Mouse (Mus musculus) heart, adult 2 months (tissue): ENCODE results near the gene Gm11595. TPM values are rescaled to one million over a fixed set of nuclear protein-coding genes. Genes with fewer than 3 reads are reported as not detected.
"Not testable (repeated sequence)": the region's sequence is repeated elsewhere in the genome, so short reads cannot be mapped to it uniquely, and the experiment has no call there.

ENCODE experiments used
- DNase-seq, 2 experiments: peaks; one replicate each; pipeline ENCODE4 v3.0.0; 2021
- H3K27ac ChIP-seq: fragments of 200-600 bp; 2 replicates; pipeline ENCODE4 v1.8.1; 2022
- H3K27me3 ChIP-seq: fragments of 200-500 bp; 2 replicates; pipeline ENCODE4 v1.6.1; 2012; ENCODE audit warnings: mild to moderate bottlenecking, low read length, inconsistent platforms, mixed read lengths; ENCODE audit not compliant: control insufficient read depth, insufficient read depth
- H3K36me3 ChIP-seq: fragments of 200-500 bp; 2 replicates; pipeline ENCODE4 v1.6.1; 2012; ENCODE audit warnings: low read length, inconsistent platforms; ENCODE audit not compliant: control insufficient read depth, insufficient read depth
- H3K4me1 ChIP-seq: fragments of 200-500 bp; 2 replicates; pipeline ENCODE4 v1.6.1; 2011; ENCODE audit warnings: low read length; ENCODE audit not compliant: control insufficient read depth, insufficient read depth
- H3K4me3 ChIP-seq: fragments of 200-600 bp; 2 replicates; pipeline ENCODE4 v1.8.1; 2022
- H3K79me2 ChIP-seq: fragments of 200-500 bp; replicated peaks from 2 replicates; pipeline ENCODE4 v1.6.1; 2012; ENCODE audit warnings: mild to moderate bottlenecking, inconsistent platforms, low read length, moderate library complexity, mixed read lengths; ENCODE audit not compliant: control insufficient read depth, insufficient read depth
- H3K9ac ChIP-seq: fragments of 200-500 bp; 2 replicates; pipeline ENCODE4 v1.6.1; 2012; ENCODE audit warnings: low read depth, mild to moderate bottlenecking, control low read depth, inconsistent platforms, low read length, mixed read lengths
- CTCF ChIP-seq: fragments of 200-600 bp; IDR thresholded peaks from 2 replicates; pipeline ENCODE4 v1.8.1; 2022; ENCODE audit warnings: antibody characterized with exemption, mild to moderate bottlenecking, moderate library complexity
- EP300 ChIP-seq: fragments of 200-500 bp; IDR thresholded peaks from 2 replicates; pipeline ENCODE4 v1.6.1; 2011; ENCODE audit warnings: low read depth, low read length, control low read depth; ENCODE audit not compliant: insufficient read depth
- POLR2A ChIP-seq: fragments of 200-500 bp; IDR thresholded peaks from 2 replicates; pipeline ENCODE4 v1.6.1; 2011; ENCODE audit warnings: mild to moderate bottlenecking, low read depth, low read length, control low read depth; ENCODE audit not compliant: insufficient read depth
- WGBS: fragments of 180-500 bp; shearing (Covaris S2); methylation state at CpG from one replicate; pipeline ENCODE4 v1.1.7; 2018; 5-methylcytosine and 5-hydroxymethylcytosine counted together
- intact Hi-C: fragments of 180-260 bp; cut with DNase I; formaldehyde crosslinking; loops from one replicate; pipeline ENCODE4 v1.15.1; 2025
- long read RNA-seq: library from polyadenylated mRNA; stranded (forward); transcript quantifications from one replicate; pipeline ENCODE4 v2.0.0, GENCODE M21; 2021
- polyA plus RNA-seq: library from polyadenylated mRNA; depleted of rRNA; stranded (reverse); fragments of >200 nt; gene quantifications from 2 replicates; pipeline ENCODE4 v1.2.3, GENCODE M21; 2012; rRNA removed
- total RNA-seq, 2 experiments: library from RNA; stranded (reverse); gene quantifications; 2 replicates each; pipeline ENCODE4 v1.2.3; 2021

Gm11595 gene
- total RNA-seq (not detected), polyA plus RNA-seq (not detected in 2 replicates)
- long read RNA-seq, result 0 reads

DNA sequence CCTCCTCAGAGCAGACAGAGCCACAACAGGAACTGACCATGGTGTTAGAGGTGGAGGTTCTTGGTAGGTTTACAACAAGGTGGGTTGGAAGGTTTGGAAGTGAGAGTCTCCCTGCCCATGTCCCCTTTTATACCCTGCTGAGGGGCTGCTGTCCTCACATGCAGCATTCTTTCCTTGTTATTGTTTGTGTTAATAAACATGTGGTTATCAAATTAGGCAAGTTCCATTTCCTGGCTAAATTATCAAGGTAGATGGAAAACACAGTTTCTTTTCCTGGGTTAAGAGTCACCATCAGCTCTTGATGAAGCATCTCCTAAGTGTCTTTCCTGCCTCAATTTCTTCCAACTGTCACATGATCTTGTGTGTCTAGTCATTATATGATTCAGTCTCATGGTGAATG, at the start of gene Gm11595:
Gm11595 (minus strand) TSS at position 101 of the 400 bp plus-strand sequence.
- intact Hi-C loops, H3K79me2 ChIP-seq, H3K9ac ChIP-seq, H3K36me3 ChIP-seq, H3K27ac ChIP-seq, H3K27me3 ChIP-seq, DNase-seq, H3K4me3 ChIP-seq, H3K4me1 ChIP-seq: not testable (repeated sequence)

DNA sequence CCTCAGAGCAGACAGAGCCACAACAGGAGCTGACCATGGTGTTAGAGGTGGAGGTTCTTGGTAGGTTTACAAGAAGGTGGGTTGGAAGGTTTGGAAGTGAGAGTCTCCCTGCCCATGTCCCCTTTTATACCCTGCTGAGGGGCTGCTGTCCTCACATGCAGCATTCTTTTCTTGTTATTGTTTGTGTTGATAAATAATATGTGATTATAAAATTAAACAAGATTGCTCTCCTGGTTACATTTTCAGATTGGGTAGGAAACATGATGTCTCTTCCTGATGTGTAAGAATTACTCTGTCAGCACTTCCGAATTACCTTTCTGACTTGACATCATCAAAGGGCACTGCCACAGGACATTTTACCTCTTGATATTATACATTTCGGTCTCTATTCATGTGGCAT, 42.9 kb upstream of the Gm11595 start, which contains the start of gene Gm11564:
Gm11564 (minus strand) TSS at position 101 of the 400 bp plus-strand sequence.
- intact Hi-C loops, H3K4me3 ChIP-seq: not testable (repeated sequence)

DNA sequence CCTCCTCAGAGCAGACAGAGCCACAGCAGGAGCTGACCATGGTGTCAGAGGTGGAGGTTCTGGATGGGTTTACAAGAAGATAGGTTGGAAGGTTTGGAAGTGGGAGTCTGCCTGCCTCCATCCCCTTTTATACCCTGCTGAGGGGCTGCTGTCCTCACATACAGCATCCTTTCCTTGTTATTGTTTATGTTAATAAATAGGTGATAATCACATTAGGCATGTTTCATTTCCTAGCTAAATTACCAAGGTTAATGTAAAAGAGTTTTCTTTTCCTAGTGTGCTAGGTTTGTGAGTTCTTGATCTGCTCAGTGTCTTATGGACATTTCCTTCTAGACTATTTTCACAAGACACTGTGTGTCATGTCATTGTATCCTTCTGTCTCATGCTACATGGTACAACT, 37.1 kb upstream of the Gm11595 start, which contains the start of gene Krtap4-13:
Krtap4-13 (minus strand) TSS at position 101 of the 400 bp plus-strand sequence.
- H3K4me1 ChIP-seq, H3K79me2 ChIP-seq, intact Hi-C loops, H3K36me3 ChIP-seq, H3K4me3 ChIP-seq, H3K27ac ChIP-seq, H3K9ac ChIP-seq, DNase-seq, H3K27me3 ChIP-seq: not testable (repeated sequence)

More for the DNA sequence above, 42.9 kb upstream of the Gm11595 start, which contains the start of gene Gm11564:
- not testable (repeated sequence) for H3K4me1 ChIP-seq, DNase-seq, H3K79me2 ChIP-seq, H3K36me3 ChIP-seq, H3K9ac ChIP-seq, H3K27me3 ChIP-seq, H3K27ac ChIP-seq
- WGBS, result 69% methylated on average over 2 of the region's 2 CpGs

DNA sequence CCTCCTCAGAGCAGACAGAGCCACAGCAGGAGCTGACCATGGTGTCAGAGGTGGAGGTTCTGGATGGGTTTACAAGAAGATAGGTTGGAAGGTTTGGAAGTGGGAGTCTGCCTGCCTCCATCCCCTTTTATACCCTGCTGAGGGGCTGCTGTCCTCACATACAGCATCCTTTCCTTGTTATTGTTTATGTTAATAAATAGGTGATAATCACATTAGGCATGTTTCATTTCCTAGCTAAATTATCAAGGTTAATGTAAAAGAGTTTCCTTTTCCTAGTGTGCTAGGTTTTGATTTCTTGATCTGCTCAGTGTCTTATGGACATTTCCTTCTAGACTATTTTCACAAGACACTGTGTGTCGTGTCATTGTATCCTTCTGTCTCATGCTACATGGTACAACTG, 31.6 kb upstream of the Gm11595 start, which contains the start of gene Gm11554:
Gm11554 (minus strand) TSS at position 101 of the 400 bp plus-strand sequence.
- DNase-seq, H3K4me1 ChIP-seq, H3K79me2 ChIP-seq, H3K4me3 ChIP-seq, intact Hi-C loops, H3K36me3 ChIP-seq, H3K27ac ChIP-seq, H3K9ac ChIP-seq, H3K27me3 ChIP-seq: not testable (repeated sequence)
- WGBS, result no CpG with 5 or more reads among the region's 1 CpGs

DNA sequence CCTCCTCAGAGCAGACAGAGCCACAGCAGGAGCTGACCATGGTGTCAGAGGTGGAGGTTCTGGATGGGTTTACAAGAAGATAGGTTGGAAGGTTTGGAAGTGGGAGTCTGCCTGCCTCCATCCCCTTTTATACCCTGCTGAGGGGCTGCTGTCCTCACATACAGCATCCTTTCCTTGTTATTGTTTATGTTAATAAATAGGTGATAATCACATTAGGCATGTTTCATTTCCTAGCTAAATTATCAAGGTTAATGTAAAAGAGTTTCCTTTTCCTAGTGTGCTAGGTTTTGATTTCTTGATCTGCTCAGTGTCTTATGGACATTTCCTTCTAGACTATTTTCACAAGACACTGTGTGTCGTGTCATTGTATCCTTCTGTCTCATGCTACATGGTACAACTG, 26.1 kb upstream of the Gm11595 start, which contains the start of gene Gm11569:
Gm11569 (minus strand) TSS at position 101 of the 400 bp plus-strand sequence.
- intact Hi-C loops, H3K4me1 ChIP-seq, H3K4me3 ChIP-seq, DNase-seq, H3K36me3 ChIP-seq, H3K27ac ChIP-seq, H3K27me3 ChIP-seq, H3K79me2 ChIP-seq, H3K9ac ChIP-seq: not testable (repeated sequence)
- WGBS, result no CpG with 5 or more reads among the region's 1 CpGs

DNA sequence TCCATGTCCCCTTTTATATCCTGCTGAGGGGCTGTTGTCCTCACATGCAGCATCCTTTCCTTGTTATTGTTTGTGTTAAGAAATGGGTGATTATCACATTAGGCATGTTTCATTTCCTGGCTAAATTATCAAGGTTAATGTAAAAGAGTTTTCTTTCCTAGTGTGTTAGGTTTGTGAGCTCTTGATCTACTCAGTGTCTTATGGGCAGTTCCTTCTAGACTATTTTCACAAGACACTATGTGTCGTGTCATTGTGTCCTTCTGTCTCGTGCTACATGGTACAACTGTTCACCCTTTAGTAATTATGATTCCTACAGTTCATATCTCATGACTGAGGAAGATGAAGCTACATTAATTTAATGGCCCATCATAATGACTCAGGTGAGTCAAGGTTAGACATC, 20.7 kb upstream of the Gm11595 start, which contains the start of gene Gm11596:
Gm11596 (minus strand) TSS at position 101 of the 400 bp plus-strand sequence.
- Histone ChIP-seq H3K79me2 (no peaks in the 10 kb centered on the region), H3K4me1 (no peaks in the 10 kb centered on the region), H3K27me3 (no peaks in the 10 kb centered on the region), H3K4me3 (no peak within 1 kb of the TSS), H3K27ac (no peak within 1 kb of the TSS), H3K9ac (no peak within 1 kb of the TSS), H3K36me3 (no peaks in the 10 kb centered on the region)
- 72% methylated on average over 2 of the region's 2 CpGs for WGBS
- TF ChIP-seq CTCF, result no peak
- TF ChIP-seq EP300, result no peak
- TF ChIP-seq POLR2A, result no peak
- intact Hi-C loops, result no loop called here
- DNase-seq, result no peak

DNA sequence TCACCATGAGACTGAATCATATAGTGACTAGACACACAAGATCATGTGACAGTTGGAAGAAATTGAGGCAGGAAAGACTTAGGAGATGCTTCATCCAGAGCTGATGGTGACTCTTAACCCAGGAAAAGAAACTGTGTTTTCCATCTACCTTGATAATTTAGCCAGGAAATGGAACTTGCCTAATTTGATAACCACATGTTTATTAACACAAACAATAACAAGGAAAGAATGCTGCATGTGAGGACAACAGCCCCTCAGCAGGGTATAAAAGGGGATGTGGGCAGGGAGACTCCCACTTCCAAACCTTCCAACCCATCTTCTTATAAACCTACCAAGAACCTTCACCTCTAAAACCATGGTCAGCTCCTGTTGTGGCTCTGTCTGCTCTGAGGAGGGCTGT, 12.2 kb upstream of the Gm11595 start, which contains the start of gene Krtap4-9:
Krtap4-9 (plus strand) TSS at position 301 of the 400 bp plus-strand sequence.
- H3K79me2 ChIP-seq, H3K4me3 ChIP-seq, intact Hi-C loops, H3K27me3 ChIP-seq, H3K9ac ChIP-seq, DNase-seq, H3K4me1 ChIP-seq, H3K27ac ChIP-seq, H3K36me3 ChIP-seq: not testable (repeated sequence)
